Mouse (Mus musculus): Measurements from ENCODE around the gene Gpr108. TPM values are rescaled to one million over a fixed set of nuclear protein-coding genes. Genes with fewer than 3 reads are reported as not detected.

The Gpr108 gene
- polyA plus RNA-seq, 1 experiment from 2014 or later: 20.1 TPM

DNA sequence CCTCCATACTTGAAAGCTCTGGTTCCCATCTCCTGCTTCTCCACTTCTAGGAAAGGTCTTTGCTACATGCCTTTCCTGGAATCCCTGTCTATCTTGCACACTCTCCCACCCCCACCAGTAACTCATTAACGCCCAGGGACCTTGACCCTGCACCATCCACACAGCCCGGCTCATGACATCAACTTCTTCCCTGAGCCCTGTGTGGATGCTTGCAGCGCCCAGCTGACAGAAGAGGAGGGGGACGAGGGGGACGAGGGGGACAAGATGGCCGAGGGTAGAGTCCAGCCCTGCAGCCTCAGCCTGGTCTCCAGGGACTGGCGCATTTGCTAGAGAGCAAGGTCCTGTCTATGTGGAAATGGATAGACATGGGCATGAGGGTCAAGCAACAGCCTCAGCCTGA lies 15.2 kb downstream of the Gpr108 start:
- H3K4me3 ChIP-seq (replicated peaks): no peak overlapping the region
- H3K27me3 ChIP-seq: no peaks in the 10 kb centered on the region; the same call in 1 of the 2 replicates
- H3K36me3 ChIP-seq (replicated peaks): peaks cover 34% of the 10 kb centered on the region
- no peak overlapping the region for H3K4me2 ChIP-seq
- H3K4me1 ChIP-seq: no peaks in the 10 kb centered on the region
- H3K9ac ChIP-seq: no peak overlapping the region
- H3K27ac ChIP-seq: no peak overlapping the region
- no peaks in the 10 kb centered on the region for H3K9me3 ChIP-seq
- 56% methylated on average over 6 of the region's 7 CpGs for WGBS
- ATAC-seq (ENCODE audit: low FRiP score): no peak

GRCm38 (mm10) chr17:57232200-57232599 lies 16.0 kb downstream of the Gpr108 start:
- Histone ChIP-seq H3K27me3 (no peaks in the 10 kb centered on the region; the same call in 1 of the 2 replicates), H3K9me3 (no peaks in the 10 kb centered on the region), H3K36me3 (replicated peaks) (peaks cover 26% of the 10 kb centered on the region), H3K4me3 (replicated peaks) (no peak overlapping the region), H3K9ac (no peak overlapping the region), H3K4me1 (no peaks in the 10 kb centered on the region), H3K4me2 (no peak overlapping the region), H3K27ac (no peak overlapping the region)
- 86% methylated on average over 1 of the region's 1 CpGs for WGBS
- no peak for ATAC-seq (ENCODE audit: low FRiP score)

DNA sequence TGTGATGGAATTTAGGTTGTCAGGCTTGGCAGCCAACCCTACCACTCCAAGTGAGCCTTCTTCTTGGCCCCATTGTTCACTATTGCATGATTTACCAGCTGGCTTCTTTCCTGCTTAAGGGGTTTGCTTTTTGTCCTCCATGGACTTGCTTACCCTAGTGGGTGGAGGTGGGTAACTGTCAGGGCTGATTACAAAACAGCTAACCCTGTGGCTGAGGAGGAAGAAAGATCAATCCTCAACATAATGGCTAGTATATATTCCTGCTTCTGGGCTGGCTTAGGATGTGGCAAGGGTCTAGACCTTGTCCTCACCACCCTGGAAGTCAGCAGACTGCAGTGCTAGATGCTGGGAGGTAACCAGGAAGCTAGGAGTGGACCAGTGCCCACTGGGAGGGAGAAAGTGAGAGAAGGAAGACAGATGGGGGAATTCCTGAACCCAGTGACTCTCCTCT lies 16.9 kb downstream of the Gpr108 start:
- Histone ChIP-seq H3K9me3 (no peaks in the 10 kb centered on the region), H3K27me3 (no peaks in the 10 kb centered on the region; the same call in 1 of the 2 replicates)
- ATAC-seq (ENCODE audit: low FRiP score): no peak

GRCm38 (mm10) chr17:57230728-57231125 lies 17.5 kb downstream of the Gpr108 start:
- H3K4me1 ChIP-seq: no peaks in the 10 kb centered on the region
- no peaks in the 10 kb centered on the region; the same call in 1 of the 2 replicates for H3K27me3 ChIP-seq
- H3K9me3 ChIP-seq: no peaks in the 10 kb centered on the region
- no peak overlapping the region for H3K4me2 ChIP-seq
- WGBS: 75% methylated on average over 6 of the region's 6 CpGs
- no peak for ATAC-seq (ENCODE audit: low FRiP score)
- no peak overlapping the region for H3K27ac ChIP-seq
- peaks cover 12% of the 10 kb centered on the region for H3K36me3 ChIP-seq (replicated peaks)
- no peak overlapping the region for H3K4me3 ChIP-seq (replicated peaks)
- no peak overlapping the region for H3K9ac ChIP-seq

More for the DNA sequence above, 16.9 kb downstream of the Gpr108 start:
- Histone ChIP-seq H3K9ac (no peak overlapping the region), H3K4me3 (replicated peaks) (no peak overlapping the region), H3K36me3 (replicated peaks) (peaks cover 19% of the 10 kb centered on the region), H3K4me1 (no peaks in the 10 kb centered on the region), H3K27ac (no peak overlapping the region), H3K4me2 (no peak overlapping the region)

DNA sequence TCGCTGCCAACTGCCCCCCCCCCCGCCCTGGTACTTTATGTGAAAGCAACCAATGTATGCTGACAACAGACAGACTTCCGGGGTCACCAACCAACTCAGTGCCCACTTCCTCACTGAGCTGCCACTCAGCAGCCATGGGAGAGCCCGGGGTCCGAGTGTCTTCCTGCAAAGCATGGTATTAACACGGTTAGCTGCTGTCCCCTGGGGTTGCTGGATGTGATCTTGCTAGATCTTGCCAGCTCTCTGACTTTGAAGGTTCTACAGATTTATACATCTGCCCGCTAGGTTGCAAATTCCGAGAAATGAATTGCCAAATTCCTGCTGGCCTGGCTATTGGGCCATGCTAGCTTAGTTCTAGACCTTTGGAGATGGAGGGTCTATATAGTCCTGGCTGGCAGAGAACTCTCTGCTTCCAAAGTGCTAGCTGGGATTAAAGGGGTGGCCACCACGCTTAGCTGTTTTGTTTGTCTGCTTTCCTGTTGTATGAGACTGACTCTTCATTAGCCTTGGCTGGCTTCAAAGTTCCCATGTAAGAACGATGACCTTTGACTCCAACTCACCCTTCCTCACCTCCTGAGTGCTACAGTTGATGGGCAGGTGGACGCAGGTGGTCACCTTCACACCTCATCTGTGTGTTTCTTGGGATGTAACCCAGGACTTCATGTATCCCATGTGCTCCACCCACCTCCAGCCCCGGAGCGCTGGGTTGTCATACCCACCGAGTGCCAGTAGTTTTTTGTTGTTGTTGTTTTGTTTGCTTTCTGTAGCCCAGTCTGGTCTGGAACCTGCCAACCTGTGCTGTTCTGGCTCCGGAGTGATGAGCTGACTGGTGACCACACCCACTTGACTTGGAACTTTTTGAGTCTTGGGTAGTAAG lies 18.2 kb downstream of the Gpr108 start:
- Histone ChIP-seq H3K27me3 (no peaks in the 10 kb centered on the region; the same call in 1 of the 2 replicates), H3K4me1 (no peaks in the 10 kb centered on the region), H3K4me2 (no peak overlapping the region), H3K9ac (no peak overlapping the region), H3K36me3 (replicated peaks) (peaks cover 9% of the 10 kb centered on the region; the same call in 1 of the 2 replicates), H3K27ac (no peak overlapping the region), H3K9me3 (no peaks in the 10 kb centered on the region), H3K4me3 (replicated peaks) (no peak overlapping the region)
- 82% methylated on average over 15 of the region's 15 CpGs for WGBS
- ATAC-seq (ENCODE audit: low FRiP score): no peak

DNA sequence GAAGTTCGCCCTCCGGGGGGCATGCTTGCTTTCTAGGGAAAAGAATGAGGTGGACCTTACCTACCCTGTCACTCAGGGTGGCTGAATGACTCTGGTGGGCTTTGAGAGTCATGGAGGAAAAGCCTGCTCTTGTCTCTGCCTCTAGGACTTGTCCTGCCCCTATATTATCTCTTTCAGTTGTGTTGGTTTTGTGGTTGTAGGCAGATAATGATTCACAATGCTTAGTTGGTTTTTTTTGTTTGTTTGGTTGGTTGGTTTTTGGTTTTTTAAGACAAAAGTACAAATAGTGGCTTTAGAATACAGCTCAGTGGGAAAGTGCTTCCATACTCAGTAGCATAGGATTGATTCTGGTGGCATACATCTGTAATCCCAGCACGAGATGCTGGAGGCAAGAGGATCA lies 19.4 kb downstream of the Gpr108 start:
- H3K4me3 ChIP-seq (replicated peaks): no peak overlapping the region
- 93% methylated on average over 3 of the region's 3 CpGs for WGBS
- peaks cover 6% of the 10 kb centered on the region; the same call in 1 of the 2 replicates for H3K27me3 ChIP-seq
- no peak overlapping the region for H3K4me2 ChIP-seq
- H3K9ac ChIP-seq: no peak overlapping the region
- no peaks in the 10 kb centered on the region for H3K4me1 ChIP-seq
- H3K27ac ChIP-seq: no peak overlapping the region
- no peak for ATAC-seq (ENCODE audit: low FRiP score)
- no peaks in the 10 kb centered on the region for H3K36me3 ChIP-seq (replicated peaks)
- no peaks in the 10 kb centered on the region for H3K9me3 ChIP-seq

GRCm38 (mm10) chr17:57228014-57228413 lies 20.2 kb downstream of the Gpr108 start, which contains the start of gene C3:
TSS of gene C3 (minus strand) at chr17:57228136.
- no peak within 1 kb of the TSS for H3K27ac ChIP-seq
- H3K36me3 ChIP-seq (replicated peaks): no peaks in the 10 kb centered on the region
- H3K27me3 ChIP-seq: peaks cover 9% of the 10 kb centered on the region
- no peaks in the 10 kb centered on the region for H3K9me3 ChIP-seq
- 84% methylated on average over 3 of the region's 3 CpGs for WGBS
- H3K4me3 ChIP-seq (replicated peaks): no peak within 1 kb of the TSS
- no peaks in the 10 kb centered on the region for H3K4me1 ChIP-seq
- ATAC-seq (ENCODE audit: low FRiP score): no peak
- H3K9ac ChIP-seq: no peak within 1 kb of the TSS
- no peak within 1 kb of the TSS for H3K4me2 ChIP-seq

DNA sequence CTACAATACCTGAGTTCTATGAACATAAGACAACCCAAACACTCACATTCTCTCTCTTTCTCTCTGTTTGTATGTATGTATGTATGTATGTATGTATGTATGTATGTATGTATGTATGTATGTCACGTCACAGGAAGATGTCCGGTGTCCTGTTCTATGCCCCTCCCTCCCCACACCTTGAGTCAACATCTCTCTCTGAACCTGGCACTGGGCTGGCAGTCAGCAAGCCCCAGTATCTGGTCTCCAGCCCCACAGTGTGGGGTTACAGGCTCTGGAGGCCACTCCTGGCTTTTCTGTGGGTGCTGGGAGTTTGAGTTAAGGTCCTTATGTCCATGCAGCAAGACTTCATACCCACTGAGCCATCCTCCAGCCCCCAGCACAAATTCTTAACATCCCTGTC lies 20.8 kb downstream of the Gpr108 start:
- Histone ChIP-seq H3K4me2 (no peak overlapping the region), H3K4me1 (no peaks in the 10 kb centered on the region), H3K27ac (no peak overlapping the region), H3K9ac (no peak overlapping the region), H3K27me3 (peaks cover 13% of the 10 kb centered on the region), H3K36me3 (replicated peaks) (no peaks in the 10 kb centered on the region), H3K4me3 (replicated peaks) (no peak overlapping the region), H3K9me3 (no peaks in the 10 kb centered on the region)
- ATAC-seq (ENCODE audit: low FRiP score): no peak
- 95% methylated on average over 2 of the region's 2 CpGs for WGBS

DNA sequence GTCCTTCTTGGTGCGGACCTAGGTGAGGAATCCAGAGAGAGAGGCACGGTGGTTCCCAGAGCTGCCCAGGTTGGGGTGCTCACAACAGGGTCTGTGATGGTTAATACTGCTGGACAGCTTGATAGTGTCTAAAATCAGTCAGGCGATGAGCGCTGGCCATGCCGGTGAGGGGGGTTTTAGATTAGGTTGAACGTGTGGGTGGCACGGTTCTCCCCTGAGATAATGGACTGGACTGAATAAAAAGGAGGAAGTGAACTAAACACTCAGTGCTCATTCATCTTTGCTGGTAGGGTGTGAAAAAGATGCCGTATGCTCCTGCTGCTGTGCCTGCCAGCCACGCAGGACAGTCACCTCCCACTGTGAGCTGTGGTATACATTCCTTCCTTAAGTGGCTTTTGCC lies 24.9 kb downstream of the Gpr108 start:
- H3K9ac ChIP-seq: no peak overlapping the region
- 81% methylated on average over 9 of the region's 9 CpGs for WGBS
- no peak for ATAC-seq (ENCODE audit: low FRiP score)

DNA sequence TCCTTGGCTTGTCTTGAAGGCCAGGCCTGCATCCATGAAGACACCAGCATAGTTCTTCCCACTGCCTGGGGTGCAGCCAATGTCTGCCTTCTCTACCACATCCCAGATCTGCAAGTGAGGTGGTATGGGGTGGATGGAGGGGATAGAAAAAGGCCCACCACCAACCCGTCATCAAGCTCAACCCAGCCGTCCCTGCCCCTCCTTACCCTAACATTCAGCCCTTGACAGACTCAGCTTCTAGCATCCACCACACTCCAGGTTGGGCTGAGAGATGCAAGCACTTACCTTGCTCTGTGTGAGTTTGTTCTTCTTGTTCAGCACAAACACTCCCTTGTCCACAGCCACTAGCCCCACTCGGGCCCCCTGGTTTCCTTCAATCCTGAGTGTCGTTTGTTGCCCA lies 26.3 kb downstream of the Gpr108 start:
- Histone ChIP-seq H3K9me3 (no peaks in the 10 kb centered on the region), H3K27me3 (peaks cover 13% of the 10 kb centered on the region; the same call in 1 of the 2 replicates), H3K4me3 (replicated peaks) (no peak overlapping the region), H3K36me3 (replicated peaks) (no peaks in the 10 kb centered on the region), H3K4me2 (no peak overlapping the region), H3K9ac (no peak overlapping the region), H3K27ac (no peak overlapping the region), H3K4me1 (0 out of 2 replicates have a peak, but pooled peaks cover 5% of the 10 kb centered on the region)
- ATAC-seq (ENCODE audit: low FRiP score): no peak
- WGBS: 83% methylated on average over 4 of the region's 4 CpGs

More for the DNA sequence above, 24.9 kb downstream of the Gpr108 start:
- H3K27ac ChIP-seq: no peak overlapping the region
- H3K36me3 ChIP-seq (replicated peaks): no peaks in the 10 kb centered on the region
- no peaks in the 10 kb centered on the region for H3K9me3 ChIP-seq
- H3K4me1 ChIP-seq: 0 out of 2 replicates have a peak, but pooled peaks cover 5% of the 10 kb centered on the region
- no peak overlapping the region for H3K4me2 ChIP-seq
- H3K4me3 ChIP-seq (replicated peaks): no peak overlapping the region
- peaks cover 13% of the 10 kb centered on the region; the same call in 1 of the 2 replicates for H3K27me3 ChIP-seq

DNA sequence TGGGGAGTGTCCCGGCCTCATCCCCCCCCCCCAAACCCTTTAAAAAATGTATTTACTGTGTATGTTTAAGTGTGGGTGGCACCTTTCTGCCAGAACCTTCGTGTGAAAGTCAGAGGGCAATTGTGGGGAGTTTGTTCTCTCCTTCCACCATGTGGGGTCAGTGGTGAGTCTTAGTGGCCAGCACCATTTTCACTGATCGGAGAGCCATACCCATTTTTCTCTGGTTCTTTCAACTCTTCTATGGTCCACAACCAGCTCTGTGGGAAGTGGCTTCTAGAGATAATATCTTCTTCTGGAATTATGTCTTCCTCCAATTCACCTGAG lies 28.4 kb downstream of the Gpr108 start:
- H3K4me3 ChIP-seq (replicated peaks): no peak overlapping the region
- no peak for ATAC-seq (ENCODE audit: low FRiP score)

GRCm38 (mm10) chr17:57219167-57219883 lies 28.9 kb downstream of the Gpr108 start:
- H3K9ac ChIP-seq: no peak overlapping the region
- H3K4me2 ChIP-seq: no peak overlapping the region
- ATAC-seq (ENCODE audit: low FRiP score): no peak
- 0 out of 2 replicates have a peak, but pooled peaks cover 5% of the 10 kb centered on the region for H3K4me1 ChIP-seq
- H3K36me3 ChIP-seq (replicated peaks): no peaks in the 10 kb centered on the region
- no peaks in the 10 kb centered on the region for H3K9me3 ChIP-seq
- peaks cover 9% of the 10 kb centered on the region; the same call in 1 of the 2 replicates for H3K27me3 ChIP-seq
- no peak overlapping the region for H3K4me3 ChIP-seq (replicated peaks)
- 23% methylated on average over 11 of the region's 11 CpGs for WGBS
- H3K27ac ChIP-seq: no peak overlapping the region

More for the DNA sequence above, 28.4 kb downstream of the Gpr108 start:
- Histone ChIP-seq H3K9me3 (no peaks in the 10 kb centered on the region), H3K4me2 (no peak overlapping the region), H3K4me1 (0 out of 2 replicates have a peak, but pooled peaks cover 5% of the 10 kb centered on the region), H3K27me3 (peaks cover 13% of the 10 kb centered on the region; the same call in 1 of the 2 replicates), H3K9ac (no peak overlapping the region), H3K36me3 (replicated peaks) (no peaks in the 10 kb centered on the region), H3K27ac (no peak overlapping the region)
- WGBS: 18% methylated on average over 3 of the region's 3 CpGs

Data from forebrain, embryonic 12.5 days (tissue).